21 mouse cellular contexts compared by ENCODE assay signal in the genomic region with DNA sequence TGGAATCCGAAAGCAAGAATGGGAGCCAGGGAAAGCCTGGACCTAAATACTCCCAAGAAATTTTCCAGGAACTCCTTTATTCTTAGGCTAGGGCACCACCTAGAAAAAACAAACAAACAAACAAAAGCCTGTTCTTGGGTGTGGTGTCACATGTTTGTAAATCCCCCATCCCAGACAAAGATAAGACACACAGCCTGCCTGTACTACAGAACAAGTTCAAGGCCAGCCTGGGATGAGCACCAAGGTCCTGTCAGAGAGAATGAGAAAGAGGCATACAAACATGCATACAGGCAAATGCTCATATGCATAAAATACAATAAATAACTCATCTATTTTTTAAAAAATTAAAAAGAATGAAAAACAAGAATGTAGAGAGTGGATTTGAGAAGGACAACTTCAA.
A peak's percentile ranks its signal among the peaks of the same experiment; 100 is the strongest.
DNase-seq lines count a peak whose midpoint lies in the region; ATAC-seq and TF ChIP-seq lines count a peak whose summit lies in the region.
"Had no signal": no experiment of that assay in that cellular context is flagged by ENCODE, and none has a peak within 500 bp of the region (broad histone marks: within the 10 kb centered on the region; RNA-seq: fewer than 3 reads in every experiment).

No protein-coding gene starts in this region.

- no peak overlapping the region for H3K4me2 ChIP-seq in liver, postnatal 0 days (ENCODE audit: low read depth, low read length)
- H3K4me2 ChIP-seq: embryonic facial prominence, embryonic 13.5 days; embryonic facial prominence, embryonic 15.5 days; forebrain, embryonic 12.5 days had no signal

- H3K27me3 ChIP-seq in liver, adult 2 months (ENCODE audit: control insufficient read depth, insufficient read depth, low read length) = no peaks in the 10 kb centered on the region
- no peaks in the 10 kb centered on the region for H3K27me3 ChIP-seq in liver, postnatal 0 days (ENCODE audit: insufficient read depth, low read length)
- H3K27me3 ChIP-seq: embryonic facial prominence, embryonic 13.5 days; embryonic facial prominence, embryonic 15.5 days; forebrain, embryonic 12.5 days had no signal

- WGBS in liver, adult 2 months = 82% methylated on average over 1 of the region's 1 CpGs
- 82% methylated on average over 1 of the region's 1 CpGs for WGBS in liver, postnatal 0 days (ENCODE audit: insufficient replicate concordance)

- H3K27ac ChIP-seq in gastrocnemius, adult 2 months = peak overlapping the region; percentile 38; the same call in 1 of the 2 replicates
- peak overlapping the region; percentile 38 for H3K27ac ChIP-seq in liver, adult 2 months (replicated peaks; ENCODE audit: insufficient read depth, low read depth, low read length)
- H3K27ac ChIP-seq in liver, postnatal 0 days (ENCODE audit: low read depth) = no peak overlapping the region
- H3K27ac ChIP-seq: embryonic facial prominence, embryonic 13.5 days; embryonic facial prominence, embryonic 15.5 days; forebrain, embryonic 10.5 days; forebrain, embryonic 12.5 days had no signal

- no peaks in the 10 kb centered on the region for H3K36me3 ChIP-seq in liver, adult 2 months (ENCODE audit: control insufficient read depth, insufficient read depth, low read length)
- H3K36me3 ChIP-seq in liver, postnatal 0 days (replicated peaks; ENCODE audit: insufficient read depth, low read length) = no peaks in the 10 kb centered on the region
- H3K36me3 ChIP-seq: embryonic facial prominence, embryonic 15.5 days; forebrain, embryonic 10.5 days; forebrain, embryonic 12.5 days had no signal

- intact Hi-C loops in gastrocnemius, adult 2 months (cut with DNase I) = no loop called here

- no peak for TF ChIP-seq EP300 in liver, postnatal 0 days (IDR thresholded peaks at IDR 0.05; ENCODE audit: low read depth)

- no peak for TF ChIP-seq CTCF in gastrocnemius, adult 2 months (IDR thresholded peaks at IDR 0.05)
- TF ChIP-seq CTCF in liver, adult 2 months (IDR thresholded peaks at IDR 0.05; ENCODE audit: low read depth, low read length) = no peak
- TF ChIP-seq CTCF in liver, postnatal 0 days (IDR thresholded peaks at IDR 0.05; ENCODE audit: low read depth) = no peak

- peaks cover 18% of the 10 kb centered on the region; the same call in 1 of the 2 replicates for H3K79me2 ChIP-seq in liver, adult 2 months (ENCODE audit: control insufficient read depth, insufficient read depth, low read length)

- TF ChIP-seq POLR2A in liver, adult 2 months (IDR thresholded peaks at IDR 0.05; ENCODE audit: extremely low read depth, insufficient read depth, low read length) = no peak

- DNase-seq in adrenal gland, postnatal 14 days = peak; percentile 29
- DNase-seq in adrenal gland, postnatal 4 days (ENCODE audit: low spot score in 2 of 2) = no peak
- no peak for DNase-seq in gastrocnemius, adult 2 months
- DNase-seq in gastrocnemius, adult 18-20 months (ENCODE audit: low spot score) = no peak
- DNase-seq in liver, adult 2 months (ENCODE audit: extremely low read depth, low read depth, low spot score) = no peak
- no peak for DNase-seq in liver, postnatal 0 days
- DNase-seq: adrenal gland, postnatal 25 days; cerebellum, adult 11 months; cerebellum, adult 18-20 months; cerebellum, adult 8-10 months; cerebellum, adult 9-11 months; cerebellum, postnatal 14 days; cerebellum, postnatal 36 days; embryo, embryonic 11 days had no signal

- ATAC-seq in liver, postnatal 0 days = no peak
- ATAC-seq: forebrain, embryonic 14.5 days; forebrain, embryonic 16.5 days had no signal

- H3K9ac ChIP-seq in liver, adult 2 months (ENCODE audit: low read depth, low read length) = no peak overlapping the region
- no peak overlapping the region for H3K9ac ChIP-seq in liver, postnatal 0 days (replicated peaks)
- H3K9ac ChIP-seq: embryonic facial prominence, embryonic 13.5 days; embryonic facial prominence, embryonic 15.5 days; forebrain, embryonic 12.5 days had no signal

- H3K9me3 ChIP-seq in liver, postnatal 0 days (ENCODE audit: low read length) = no peaks in the 10 kb centered on the region
- H3K9me3 ChIP-seq: embryonic facial prominence, embryonic 13.5 days; embryonic facial prominence, embryonic 15.5 days; forebrain, embryonic 10.5 days; forebrain, embryonic 12.5 days had no signal

- H3K4me1 ChIP-seq in liver, adult 2 months (ENCODE audit: control insufficient read depth, insufficient read depth, low read length) = peaks cover 36% of the 10 kb centered on the region
- H3K4me1 ChIP-seq in liver, postnatal 0 days (ENCODE audit: insufficient read depth) = peaks cover 17% of the 10 kb centered on the region; the same call in 1 of the 2 replicates

- no peak overlapping the region for H3K4me3 ChIP-seq in gastrocnemius, adult 2 months
- no peak overlapping the region for H3K4me3 ChIP-seq in liver, adult 2 months (ENCODE audit: insufficient read depth, low read depth, low read length)
- H3K4me3 ChIP-seq in liver, postnatal 0 days (ENCODE audit: low read depth, low read length) = no peak overlapping the region
- H3K4me3 ChIP-seq: embryonic facial prominence, embryonic 13.5 days; embryonic facial prominence, embryonic 15.5 days; erythroblast, embryonic 14.5 days; forebrain, embryonic 10.5 days; forebrain, embryonic 12.5 days had no signal
